Mouse (Mus musculus): ENCODE data around the gene Mpz. TPM values are rescaled to one million over a fixed set of nuclear protein-coding genes. Genes with fewer than 3 reads are reported as not detected.

Gene Mpz
- 0.70 and 10.6 TPM in 2 replicates for polyA plus RNA-seq (2012; rRNA removed)

DNA sequence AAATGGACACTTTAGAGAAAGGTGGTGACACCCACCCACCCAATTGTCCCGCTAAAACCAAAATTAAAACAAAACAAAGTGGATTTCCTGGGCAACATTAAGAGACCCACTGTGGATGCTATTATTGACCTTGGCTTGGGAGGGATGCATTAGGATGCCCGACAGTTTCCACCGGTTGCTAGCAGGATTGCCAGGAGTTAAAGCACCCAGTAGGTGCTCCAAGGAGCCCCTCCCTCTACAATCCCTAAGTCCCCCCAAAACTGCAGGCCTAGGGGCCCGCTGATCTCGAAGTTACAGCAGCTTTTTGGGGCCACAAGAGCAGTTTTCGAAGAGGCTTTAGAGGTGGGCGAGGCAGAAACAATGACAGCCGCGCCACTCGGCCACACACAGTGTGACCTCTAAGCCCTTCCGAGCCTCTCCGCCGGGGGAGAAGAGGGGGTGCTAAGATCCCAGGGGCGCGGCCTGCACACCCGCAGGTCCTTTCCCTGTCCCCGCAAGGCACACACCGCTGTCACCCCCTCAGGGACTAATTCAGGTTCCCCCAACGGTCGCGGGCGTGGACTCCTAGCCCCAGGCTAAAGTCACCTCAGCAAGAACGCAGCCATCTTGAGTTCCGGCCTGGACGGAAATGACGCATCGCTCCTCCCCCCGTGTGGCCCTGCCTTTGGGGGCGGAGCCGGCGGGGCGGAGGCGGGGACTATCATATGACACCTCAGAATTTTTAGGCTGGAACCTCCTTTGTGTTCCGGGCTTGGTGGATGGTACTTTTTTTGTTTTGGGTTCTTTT lies at the start of gene Mpz, which contains the start of gene Sdhc:
Gene Mpz, plus strand, starts transcription at position 738 of the 787 bp plus-strand sequence.
Gene Sdhc, minus strand, starts transcription at position 630 of the 787 bp plus-strand sequence.

DNA sequence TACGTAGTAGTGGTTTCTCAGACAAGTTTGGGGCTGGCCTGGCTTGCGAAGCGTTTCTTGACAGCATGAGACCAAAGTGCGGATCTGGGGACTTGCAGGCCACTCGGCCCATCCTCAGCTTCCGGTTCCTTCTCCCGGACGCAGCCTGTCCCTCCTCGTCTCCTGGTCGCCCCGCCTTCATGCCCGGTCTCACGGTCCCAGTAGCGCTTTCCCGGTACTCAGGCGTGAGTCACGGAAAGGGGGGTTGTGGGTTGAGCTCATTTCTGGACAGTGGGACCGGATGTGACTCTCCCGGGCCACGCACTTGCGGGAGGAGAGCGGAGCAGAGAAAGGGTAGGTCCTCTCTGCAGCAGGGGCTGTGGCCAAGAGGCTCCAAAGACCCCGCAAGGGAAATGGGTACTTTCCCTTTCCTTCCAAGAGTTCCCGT lies 36.6 kb upstream of the Mpz start, which contains the start of gene Cfap126:
Gene Cfap126, plus strand, starts transcription at position 46 of the 427 bp plus-strand sequence.

GRCm38 (mm10) chr1:171195887-171196397 lies 45.4 kb downstream of the Mpz start, which contains the start of gene Pcp4l1:
TSS of gene Pcp4l1 (minus strand) at chr1:171196268.

Other genes with a start within 250 kb of the Mpz start
- gene Fcrlb, start 237.8 kb upstream of the Mpz start, polyA plus RNA-seq (2012; rRNA removed), result 0.47 and 0.62 TPM in 2 replicates
- 0.21 TPM in 1 of 2 replicates, not detected in the other for gene Fcrla, start 223.1 kb upstream of the Mpz start, polyA plus RNA-seq (2012; rRNA removed)
- 2.0 and 2.4 TPM in 2 replicates for gene Fcgr2b, start 174.2 kb upstream of the Mpz start, polyA plus RNA-seq (2012; rRNA removed)
- gene Fcgr4, start 131.8 kb upstream of the Mpz start, polyA plus RNA-seq (2012; rRNA removed), result 0.32 and 0.34 TPM in 2 replicates
- gene Fcgr3, start 85.8 kb upstream of the Mpz start, polyA plus RNA-seq (2012; rRNA removed), result 5.2 and 7.3 TPM in 2 replicates
- gene Cfap126, start 36.8 kb upstream of the Mpz start, polyA plus RNA-seq (2012; rRNA removed), result 5.2 and 8.0 TPM in 2 replicates
- gene Sdhc, start 108 bp upstream of the Mpz start, polyA plus RNA-seq (2012; rRNA removed), result 233 and 246 TPM in 2 replicates
- 15.7 and 19.8 TPM in 2 replicates for gene Pcp4l1, start 45.6 kb downstream of the Mpz start, polyA plus RNA-seq (2012; rRNA removed)
- 0.03 and 0.06 TPM in 2 replicates for gene Nr1i3, start 63.3 kb downstream of the Mpz start, polyA plus RNA-seq (2012; rRNA removed)
- 47.7 and 50.1 TPM in 2 replicates for gene Tomm40l, start 71.8 kb downstream of the Mpz start, polyA plus RNA-seq (2012; rRNA removed)
- gene Apoa2, start 74.3 kb downstream of the Mpz start, polyA plus RNA-seq (2012; rRNA removed), result 2.4 and 3.0 TPM in 2 replicates
- gene Fcer1g, start 83.7 kb downstream of the Mpz start, polyA plus RNA-seq (2012; rRNA removed), result 13.6 and 15.5 TPM in 2 replicates
- 4.1 and 4.2 TPM in 2 replicates for gene Adamts4, start 99.7 kb downstream of the Mpz start, polyA plus RNA-seq (2012; rRNA removed)
- 131 and 134 TPM in 2 replicates for gene Ndufs2, start 100.7 kb downstream of the Mpz start, polyA plus RNA-seq (2012; rRNA removed)
- 90.9 and 94.0 TPM in 2 replicates for gene B4galt3, start 119.6 kb downstream of the Mpz start, polyA plus RNA-seq (2012; rRNA removed)
- 66.2 and 67.0 TPM in 2 replicates for gene Ppox, start 130.5 kb downstream of the Mpz start, polyA plus RNA-seq (2012; rRNA removed)
- 93.2 and 96.4 TPM in 2 replicates for gene Usp21, start 137.3 kb downstream of the Mpz start, polyA plus RNA-seq (2012; rRNA removed)
- gene Ufc1, start 144.3 kb downstream of the Mpz start, polyA plus RNA-seq (2012; rRNA removed), result 67.6 and 71.7 TPM in 2 replicates
- gene Dedd, start 178.4 kb downstream of the Mpz start, polyA plus RNA-seq (2012; rRNA removed), result 57.8 and 58.7 TPM in 2 replicates
- gene Nit1, start 194.9 kb downstream of the Mpz start, polyA plus RNA-seq (2012; rRNA removed), result 64.1 and 65.4 TPM in 2 replicates
- gene Pfdn2, start 195.0 kb downstream of the Mpz start, polyA plus RNA-seq (2012; rRNA removed), result 80.6 and 91.3 TPM in 2 replicates
- 3.4 and 3.6 TPM in 2 replicates for gene Klhdc9, start 210.1 kb downstream of the Mpz start, polyA plus RNA-seq (2012; rRNA removed)
- 2.2 and 4.1 TPM in 2 replicates for gene Nectin4, start 219.4 kb downstream of the Mpz start, polyA plus RNA-seq (2012; rRNA removed)
- gene Arhgap30, start 238.2 kb downstream of the Mpz start, polyA plus RNA-seq (2012; rRNA removed), result 0.44 and 0.48 TPM in 2 replicates

All from central nervous system, embryonic 18 days (tissue).